Mouse (Mus musculus): Measurements from ENCODE around the gene Rbpms2.

- TF ChIP-seq EP300 (IDR thresholded peaks at IDR 0.05; ENCODE audit: low read depth) (no peak), CTCF (IDR thresholded peaks at IDR 0.05; ENCODE audit: low read depth) (no peak)
Measured at GRCm38 (mm10) chr9:65681634-65681940, 52.1 kb downstream of the Rbpms2 start.
